Mouse (Mus musculus): ENCODE measurements around the gene Trim65. TPM values are rescaled to one million over a fixed set of nuclear protein-coding genes. Genes with fewer than 3 reads are reported as not detected.

The Trim65 gene
- polyA plus RNA-seq, 1 experiment: 9.6 TPM

GRCm38 (mm10) chr11:116149341-116149740 is 18.4 kb upstream of the Trim65 start:
- H3K36me3 ChIP-seq (ENCODE audit: control insufficient read depth, insufficient read depth, low read length): no peaks in the 10 kb centered on the region; the same call in 1 of the 2 replicates
- peaks cover 11% of the 10 kb centered on the region for H3K4me1 ChIP-seq (ENCODE audit: control insufficient read depth, insufficient read depth, low read length)
- DNase-seq: no peak
- TF ChIP-seq CTCF (conservative IDR thresholded peaks at IDR 0.05; ENCODE audit: insufficient read depth, insufficient read length, low read depth, low read length) (no peak), POLR2A (IDR thresholded peaks at IDR 0.05; ENCODE audit: low read depth, low read length) (no peak)
- WGBS: 91% methylated on average over 6 of the region's 6 CpGs
- H3K4me3 ChIP-seq (ENCODE audit: insufficient read depth, low read depth, low read length): no peak overlapping the region
- no peak overlapping the region for H3K27ac ChIP-seq (ENCODE audit: insufficient read depth, low read depth, low read length)
- H3K27me3 ChIP-seq (replicated peaks; ENCODE audit: control insufficient read depth, insufficient read depth, low read length): no peaks in the 10 kb centered on the region

- no peaks in the 10 kb centered on the region; the same call in 1 of the 2 replicates for H3K36me3 ChIP-seq (ENCODE audit: control insufficient read depth, insufficient read depth, low read length)
- H3K27ac ChIP-seq (ENCODE audit: insufficient read depth, low read depth, low read length): no peak overlapping the region
- DNase-seq: no peak
- H3K27me3 ChIP-seq (replicated peaks; ENCODE audit: control insufficient read depth, insufficient read depth, low read length): no peaks in the 10 kb centered on the region
- peaks cover 11% of the 10 kb centered on the region for H3K4me1 ChIP-seq (ENCODE audit: control insufficient read depth, insufficient read depth, low read length)
- TF ChIP-seq CTCF (conservative IDR thresholded peaks at IDR 0.05; ENCODE audit: insufficient read depth, insufficient read length, low read depth, low read length) (no peak), POLR2A (IDR thresholded peaks at IDR 0.05; ENCODE audit: low read depth, low read length) (no peak)
- 85% methylated on average over 20 of the region's 20 CpGs for WGBS
- H3K4me3 ChIP-seq (ENCODE audit: insufficient read depth, low read depth, low read length): no peak overlapping the region
Measured at GRCm38 (mm10) chr11:116148761-116149221, 17.9 kb upstream of the Trim65 start.

- peak; percentile 85 for DNase-seq
- 48% methylated on average over 25 of the region's 25 CpGs for WGBS
- H3K4me1 ChIP-seq (ENCODE audit: control insufficient read depth, insufficient read depth, low read length): peaks cover 11% of the 10 kb centered on the region
- peak overlapping the region; percentile 62; the same call in 1 of the 2 replicates for H3K27ac ChIP-seq (ENCODE audit: insufficient read depth, low read depth, low read length)
- no peaks in the 10 kb centered on the region for H3K27me3 ChIP-seq (replicated peaks; ENCODE audit: control insufficient read depth, insufficient read depth, low read length)
- H3K4me3 ChIP-seq (ENCODE audit: insufficient read depth, low read depth, low read length): no peak overlapping the region
- no peaks in the 10 kb centered on the region; the same call in 1 of the 2 replicates for H3K36me3 ChIP-seq (ENCODE audit: control insufficient read depth, insufficient read depth, low read length)
- TF ChIP-seq CTCF (conservative IDR thresholded peaks at IDR 0.05; ENCODE audit: insufficient read depth, insufficient read length, low read depth, low read length) (no peak), POLR2A (IDR thresholded peaks at IDR 0.05; ENCODE audit: low read depth, low read length) (no peak)
Measured at GRCm38 (mm10) chr11:116146294-116146985, 15.5 kb upstream of the Trim65 start.

- DNase-seq: peak; percentile 44
- WGBS: 54% methylated on average over 18 of the region's 18 CpGs
- Histone ChIP-seq H3K27me3 (replicated peaks; ENCODE audit: control insufficient read depth, insufficient read depth, low read length) (no peaks in the 10 kb centered on the region), H3K27ac (ENCODE audit: insufficient read depth, low read depth, low read length) (peak overlapping the region; percentile 59), H3K4me3 (ENCODE audit: insufficient read depth, low read depth, low read length) (no peak overlapping the region), H3K4me1 (ENCODE audit: control insufficient read depth, insufficient read depth, low read length) (peaks cover 11% of the 10 kb centered on the region), H3K36me3 (ENCODE audit: control insufficient read depth, insufficient read depth, low read length) (no peaks in the 10 kb centered on the region)
- TF ChIP-seq POLR2A (IDR thresholded peaks at IDR 0.05; ENCODE audit: low read depth, low read length) (no peak), CTCF (conservative IDR thresholded peaks at IDR 0.05; ENCODE audit: insufficient read depth, insufficient read length, low read depth, low read length) (no peak)
Measured at GRCm38 (mm10) chr11:116145481-116146293, 14.8 kb upstream of the Trim65 start.

GRCm38 (mm10) chr11:116143468-116143867 is 12.5 kb upstream of the Trim65 start:
- no peak for DNase-seq
- no peak for TF ChIP-seq CTCF (conservative IDR thresholded peaks at IDR 0.05; ENCODE audit: insufficient read depth, insufficient read length, low read depth, low read length)
- no peak for TF ChIP-seq POLR2A (IDR thresholded peaks at IDR 0.05; ENCODE audit: low read depth, low read length)
- H3K4me3 ChIP-seq (ENCODE audit: insufficient read depth, low read depth, low read length): no peak overlapping the region
- no peak overlapping the region for H3K27ac ChIP-seq (ENCODE audit: insufficient read depth, low read depth, low read length)
- H3K4me1 ChIP-seq (ENCODE audit: control insufficient read depth, insufficient read depth, low read length): peaks cover 19% of the 10 kb centered on the region
- H3K27me3 ChIP-seq (replicated peaks; ENCODE audit: control insufficient read depth, insufficient read depth, low read length): no peaks in the 10 kb centered on the region
- no peaks in the 10 kb centered on the region for H3K36me3 ChIP-seq (ENCODE audit: control insufficient read depth, insufficient read depth, low read length)
- WGBS: 98% methylated on average over 3 of the region's 3 CpGs

- Histone ChIP-seq H3K27ac (ENCODE audit: insufficient read depth, low read depth, low read length) (no peak overlapping the region), H3K4me1 (ENCODE audit: control insufficient read depth, insufficient read depth, low read length) (peaks cover 19% of the 10 kb centered on the region), H3K4me3 (ENCODE audit: insufficient read depth, low read depth, low read length) (no peak overlapping the region), H3K27me3 (replicated peaks; ENCODE audit: control insufficient read depth, insufficient read depth, low read length) (no peaks in the 10 kb centered on the region), H3K36me3 (ENCODE audit: control insufficient read depth, insufficient read depth, low read length) (no peaks in the 10 kb centered on the region)
- DNase-seq: no peak
- 78% methylated on average over 10 of the region's 10 CpGs for WGBS
- no peak for TF ChIP-seq POLR2A (IDR thresholded peaks at IDR 0.05; ENCODE audit: low read depth, low read length)
- no peak for TF ChIP-seq CTCF (conservative IDR thresholded peaks at IDR 0.05; ENCODE audit: insufficient read depth, insufficient read length, low read depth, low read length)
Measured at GRCm38 (mm10) chr11:116142211-116142991, 11.5 kb upstream of the Trim65 start.
